Mouse (Mus musculus) lung, postnatal 0 days (tissue): ENCODE data around the gene Birc7. TPM values are rescaled to one million over a fixed set of nuclear protein-coding genes. Genes with fewer than 3 reads are reported as not detected.

Experiments
- ATAC-seq: fragments of 200-750 bp; cut with Nextera tagmentation; 2 replicates; pipeline ENCODE4 v1.8.0; 2017; ENCODE audit warnings: moderate library complexity
- DNase-seq: peaks from one replicate; pipeline ENCODE4 v3.0.0-alpha.2; 2016; ENCODE audit warnings: low spot score
- H3K27ac ChIP-seq: fragments of 300-500 bp; sonication (generic); 2 replicates; pipeline ENCODE4 v1.5.1; 2014; ENCODE audit warnings: antibody characterized with exemption, mild to moderate bottlenecking, low read length, mixed read lengths
- H3K27me3 ChIP-seq: fragments of 300-500 bp; sonication (generic); replicated peaks from 2 replicates; pipeline ENCODE4 v1.6.1; 2014; ENCODE audit warnings: low read length, mixed read lengths; ENCODE audit not compliant: insufficient read depth
- H3K36me3 ChIP-seq: fragments of 300-500 bp; sonication (generic); 2 replicates; pipeline ENCODE4 v1.6.1; 2014; ENCODE audit warnings: low read length, mixed read lengths; ENCODE audit not compliant: insufficient read depth
- H3K4me1 ChIP-seq: fragments of 300-500 bp; sonication (generic); 2 replicates; pipeline ENCODE4 v1.6.1; 2014; ENCODE audit warnings: antibody characterized with exemption, low read depth, low read length, mixed read lengths; ENCODE audit not compliant: insufficient read depth
- H3K4me2 ChIP-seq: fragments of 300-500 bp; sonication (generic); replicated peaks from 2 replicates; pipeline ENCODE4 v1.6.1; 2014; ENCODE audit warnings: low read depth, mild to moderate bottlenecking, low read length, moderate library complexity, mixed read lengths
- H3K4me3 ChIP-seq: fragments of 300-500 bp; sonication (generic); 2 replicates; pipeline ENCODE4 v1.5.1; 2014; ENCODE audit warnings: low read depth, low read length
- H3K9ac ChIP-seq: fragments of 300-500 bp; sonication (generic); replicated peaks from 2 replicates; pipeline ENCODE4 v1.6.1; 2014; ENCODE audit warnings: low read depth, mild to moderate bottlenecking
- H3K9me3 ChIP-seq: fragments of 300-500 bp; sonication (generic); 2 replicates; pipeline ENCODE4 v1.6.1; 2016; ENCODE audit warnings: low read length, mixed read lengths
- CTCF ChIP-seq: IDR thresholded peaks from 2 replicates; pipeline ENCODE4 v1.5.1; 2016; ENCODE audit warnings: antibody characterized with exemption, mild to moderate bottlenecking
- EP300 ChIP-seq: IDR thresholded peaks from 2 replicates; pipeline ENCODE4 v1.6.1; 2016; ENCODE audit warnings: antibody characterized with exemption, mild to moderate bottlenecking, control low read depth
- WGBS: fragments of 180-500 bp; shearing (Covaris S2); extraction: QIAGEN DNeasy Blood & Tissue Kit; methylation state at CpG from one replicate; pipeline ENCODE4 v1.1.7; 2014; 5-methylcytosine and 5-hydroxymethylcytosine counted together
- microRNA-seq: library from miRNA; unstranded; fragments of <30 nt; microRNA quantifications from one replicate; pipeline ENCODE4, GENCODE M21; 2016
- polyA plus RNA-seq: library from polyadenylated mRNA; unstranded; fragments of >200 nt; fragmentation: Nextera tagmentation; extraction: Ambion mirVana; gene quantifications from 2 replicates; pipeline ENCODE4 v1.2.1, GENCODE M21; 2015

Birc7 gene
- polyA plus RNA-seq, 1 experiment from 2014 or later, result not detected

DNA sequence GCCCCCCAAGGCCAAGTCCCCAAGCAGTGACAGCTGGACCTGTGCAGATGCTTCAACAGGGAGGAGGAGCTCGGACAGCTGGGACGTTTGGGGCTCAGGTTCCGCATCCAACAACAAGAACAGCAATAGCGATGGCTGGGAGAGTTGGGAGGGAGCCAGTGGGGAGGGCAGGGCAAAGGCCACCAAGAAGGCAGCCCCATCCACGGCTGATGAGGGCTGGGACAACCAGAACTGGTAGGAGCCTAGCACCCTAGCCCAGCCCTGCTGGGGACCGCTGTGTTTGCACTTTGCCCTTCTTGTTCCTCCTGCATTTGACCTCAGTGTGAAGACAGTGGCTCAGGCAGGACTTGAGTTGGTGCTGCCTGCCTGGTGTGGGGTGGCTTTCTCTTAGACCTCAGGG lies 52.3 kb downstream of the Birc7 start:
- Histone ChIP-seq H3K36me3 (peaks cover 52% of the 10 kb centered on the region), H3K4me3 (no peak overlapping the region), H3K4me2 (no peak overlapping the region), H3K4me1 (no peaks in the 10 kb centered on the region), H3K9me3 (no peaks in the 10 kb centered on the region), H3K27me3 (no peaks in the 10 kb centered on the region), H3K27ac (no peak overlapping the region), H3K9ac (no peak overlapping the region)
- 82% methylated on average over 6 of the region's 6 CpGs for WGBS
- no peak for TF ChIP-seq CTCF
- no peak for TF ChIP-seq EP300
- no peak for DNase-seq
- no peak for ATAC-seq

Small RNA genes lying within 50 kb of the gene (microRNA-seq; reads per million reads assigned to microRNA genes)
- not detected for gene Mir124a-3

Other genes with a start within 250 kb of the Birc7 start
- 14.9 and 16.3 TPM in 2 replicates for gene Dido1, start 219.0 kb upstream of the Birc7 start, polyA plus RNA-seq
- 38.7 and 38.8 TPM in 2 replicates for gene Gid8, start 218.9 kb upstream of the Birc7 start, polyA plus RNA-seq
- gene Slc17a9, start 203.8 kb upstream of the Birc7 start, polyA plus RNA-seq, result 1.4 and 1.7 TPM in 2 replicates
- not detected in 2 replicates for gene Bhlhe23, start 152.1 kb upstream of the Birc7 start, polyA plus RNA-seq
- 40.3 and 42.4 TPM in 2 replicates for gene Ythdf1, start 8.1 kb upstream of the Birc7 start, polyA plus RNA-seq
- 110 and 113 TPM in 2 replicates for gene Nkain4, start 25.7 kb downstream of the Birc7 start, polyA plus RNA-seq
- gene Arfgap1, start 38.2 kb downstream of the Birc7 start, polyA plus RNA-seq, result 50.5 and 52.9 TPM in 2 replicates
- 0.20 and 0.30 TPM in 2 replicates for gene Col20a1, start 57.5 kb downstream of the Birc7 start, polyA plus RNA-seq
- 0.04 and 0.15 TPM in 2 replicates for gene Chrna4, start 114.5 kb downstream of the Birc7 start, polyA plus RNA-seq
- gene Kcnq2, start 206.3 kb downstream of the Birc7 start, polyA plus RNA-seq, result 0.04 TPM in 1 of 2 replicates, not detected in the other
- gene Eef1a2, start 228.0 kb downstream of the Birc7 start, polyA plus RNA-seq, result 0.14 and 0.20 TPM in 2 replicates